In genomic region chr19:23091586-23091985, GRCm38 (mm10) we compare ENCODE assay signal across 15 mouse cellular contexts. TPM values are rescaled to one million over a fixed set of nuclear protein-coding genes. Genes with fewer than 3 reads are reported as not detected.
A peak's percentile ranks its signal among the peaks of the same experiment; 100 is the strongest.
DNase-seq lines count a peak whose midpoint lies in the region; ATAC-seq and TF ChIP-seq lines count a peak whose summit lies in the region.
"Had no signal": no experiment of that assay in that cellular context is flagged by ENCODE, and none has a peak within 500 bp of the region (broad histone marks: within the 10 kb centered on the region; RNA-seq: fewer than 3 reads in every experiment).

No protein-coding gene starts in this region.

- peak; percentile 74 to 84 for DNase-seq in frontal cortex, adult 2 months (ENCODE audit: extremely low spot score in 1 of 2, low spot score in 1 of 2)
- no peak for DNase-seq in frontal cortex, postnatal 10 days (ENCODE audit: low spot score in 2 of 2)
- peak; percentile 25 for DNase-seq in 3134 (ENCODE audit: extremely low read depth, insufficient read length, low spot score)
- peak; percentile 19 for DNase-seq in Patski (ENCODE audit: low read depth, low spot score)
- DNase-seq in left cerebral cortex, adult 9 months (ENCODE audit: low spot score in 2 of 2): peak; percentile 65 to 68
- no peak for DNase-seq in urinary bladder, postnatal 25 days (ENCODE audit: low spot score)
- no peak for DNase-seq in gastrocnemius, postnatal 36 days
- DNase-seq in urinary bladder, postnatal 36 days (ENCODE audit: low spot score in 2 of 2): no peak
- DNase-seq: cerebellum, adult 11-12 months; heart, adult 2 months; kidney, adult 18-20 months; kidney, postnatal 25 days; liver, embryonic 13.5 days; lung, postnatal 10 days had no signal

- TF ChIP-seq CTCF in Patski (IDR thresholded peaks at IDR 0.05): no peak

- ATAC-seq in Patski: peak; percentile 57

- POLR2A ChIA-PET in Patski (lab: Charles Lee): no interaction called here

- CTCF ChIA-PET in Patski (lab: Charles Lee): interaction anchor here (1.1 to 1.6 kb wide), 3 partner anchors 13 to 16 kb away, joined by 3 to 4 read pairs (median 3); no protein-coding TSS in a partner anchor

- intact Hi-C loops in gastrocnemius, postnatal 36 days (cut with DNase I): loop anchor here (5.0 kb wide), 1 partner anchor 41 kb away; no protein-coding TSS in a partner anchor

- no peaks in the 10 kb centered on the region for H3K27me3 ChIP-seq in Patski
- H3K27me3 ChIP-seq: liver, embryonic 13.5 days; neural tube, embryonic 15.5 days had no signal

- in situ Hi-C loops in Patski (cut with MboI; ENCODE audit: low pct_unique_long_range_greater_than_20kb): no loop called here

RNA-seq across cellular contexts. Expression of gene Klf9, which starts 49.4 kb away (rescaled TPM):
- polyA plus RNA-seq in frontal cortex, adult 2 months (2012; rRNA removed): 87.8 and 94.2 TPM in 2 replicates
- polyA plus RNA-seq in Patski (2021): 33.8 TPM
- 100 to 1,000 TPM; 115 to 151 TPM for total RNA-seq in gastrocnemius, postnatal 36 days (2021)

Comparison
In these comparisons a context has a peak if more than half of its experiments do, and no peak if none do; other contexts are left out.
1. DNase-seq: peak in frontal cortex, adult 2 months (2 of 2), 3134 (single experiment), Patski (single experiment) and left cerebral cortex, adult 9 months (2 of 2); none in frontal cortex, postnatal 10 days (0 of 2), urinary bladder, postnatal 25 days (single experiment), gastrocnemius, postnatal 36 days (0 of 2) and urinary bladder, postnatal 36 days (0 of 2).